Mouse (Mus musculus): ENCODE results near the gene Ddx21. TPM values are rescaled to one million over a fixed set of nuclear protein-coding genes. Genes with fewer than 3 reads are reported as not detected.

Gene Ddx21
- polyA plus RNA-seq, 1 experiment from 2014 or later, result 27.0 TPM

GRCm38 (mm10) chr10:62541499-62541898, 60.6 kb downstream of the Ddx21 start:
- Histone ChIP-seq H3K4me2 (replicated peaks; ENCODE audit: low read depth, low read length) (no peak overlapping the region), H3K36me3 (ENCODE audit: control insufficient read depth, insufficient read depth, low read length) (no peaks in the 10 kb centered on the region), H3K4me3 (ENCODE audit: low read depth, low read length) (no peak overlapping the region), H3K4me1 (ENCODE audit: control insufficient read depth, insufficient read depth, low read length) (no peaks in the 10 kb centered on the region), H3K27me3 (ENCODE audit: control insufficient read depth, insufficient read depth, low read length) (no peaks in the 10 kb centered on the region), H3K27ac (ENCODE audit: low read length) (no peak overlapping the region), H3K9me3 (ENCODE audit: control insufficient read depth, low read depth, low read length) (no peaks in the 10 kb centered on the region), H3K9ac (replicated peaks; ENCODE audit: low read depth, low read length) (no peak overlapping the region)
- WGBS, result 91% methylated on average over 12 of the region's 12 CpGs
- no peak for ATAC-seq (ENCODE audit: insufficient number of reproducible peaks, insufficient read depth, low FRiP score, low read depth)

GRCm38 (mm10) chr10:62540800-62541199, 61.3 kb downstream of the Ddx21 start:
- H3K36me3 ChIP-seq (ENCODE audit: control insufficient read depth, insufficient read depth, low read length), result no peaks in the 10 kb centered on the region
- H3K4me2 ChIP-seq (replicated peaks; ENCODE audit: low read depth, low read length), result no peak overlapping the region
- ATAC-seq (ENCODE audit: insufficient number of reproducible peaks, insufficient read depth, low FRiP score, low read depth), result no peak
- H3K27me3 ChIP-seq (ENCODE audit: control insufficient read depth, insufficient read depth, low read length), result no peaks in the 10 kb centered on the region
- no peaks in the 10 kb centered on the region for H3K9me3 ChIP-seq (ENCODE audit: control insufficient read depth, low read depth, low read length)
- H3K27ac ChIP-seq (ENCODE audit: low read length), result no peak overlapping the region
- WGBS, result 56% methylated on average over 3 of the region's 3 CpGs
- H3K9ac ChIP-seq (replicated peaks; ENCODE audit: low read depth, low read length), result no peak overlapping the region
- H3K4me3 ChIP-seq (ENCODE audit: low read depth, low read length), result no peak overlapping the region
- H3K4me1 ChIP-seq (ENCODE audit: control insufficient read depth, insufficient read depth, low read length), result no peaks in the 10 kb centered on the region

GRCm38 (mm10) chr10:62534509-62534908, 67.6 kb downstream of the Ddx21 start:
- no peak overlapping the region for H3K27ac ChIP-seq (ENCODE audit: low read length)
- no peaks in the 10 kb centered on the region for H3K9me3 ChIP-seq (ENCODE audit: control insufficient read depth, low read depth, low read length)
- no peaks in the 10 kb centered on the region for H3K36me3 ChIP-seq (ENCODE audit: control insufficient read depth, insufficient read depth, low read length)
- H3K9ac ChIP-seq (replicated peaks; ENCODE audit: low read depth, low read length), result no peak overlapping the region
- 77% methylated on average over 7 of the region's 7 CpGs for WGBS
- H3K4me2 ChIP-seq (replicated peaks; ENCODE audit: low read depth, low read length), result no peak overlapping the region
- no peak for ATAC-seq (ENCODE audit: insufficient number of reproducible peaks, insufficient read depth, low FRiP score, low read depth)
- no peaks in the 10 kb centered on the region for H3K4me1 ChIP-seq (ENCODE audit: control insufficient read depth, insufficient read depth, low read length)
- H3K27me3 ChIP-seq (ENCODE audit: control insufficient read depth, insufficient read depth, low read length), result no peaks in the 10 kb centered on the region
- no peak overlapping the region for H3K4me3 ChIP-seq (ENCODE audit: low read depth, low read length)

GRCm38 (mm10) chr10:62532832-62533231, 69.2 kb downstream of the Ddx21 start:
- no peak overlapping the region for H3K27ac ChIP-seq (ENCODE audit: low read length)
- H3K9me3 ChIP-seq (ENCODE audit: control insufficient read depth, low read depth, low read length), result no peaks in the 10 kb centered on the region
- H3K4me2 ChIP-seq (replicated peaks; ENCODE audit: low read depth, low read length), result no peak overlapping the region
- H3K4me1 ChIP-seq (ENCODE audit: control insufficient read depth, insufficient read depth, low read length), result no peaks in the 10 kb centered on the region
- H3K27me3 ChIP-seq (ENCODE audit: control insufficient read depth, insufficient read depth, low read length), result no peaks in the 10 kb centered on the region
- H3K36me3 ChIP-seq (ENCODE audit: control insufficient read depth, insufficient read depth, low read length), result no peaks in the 10 kb centered on the region
- 69% methylated on average over 2 of the region's 2 CpGs for WGBS
- no peak for ATAC-seq (ENCODE audit: insufficient number of reproducible peaks, insufficient read depth, low FRiP score, low read depth)
- no peak overlapping the region for H3K9ac ChIP-seq (replicated peaks; ENCODE audit: low read depth, low read length)
- H3K4me3 ChIP-seq (ENCODE audit: low read depth, low read length), result no peak overlapping the region

Other genes with a start within 250 kb of the Ddx21 start
- 19.4 and 23.6 TPM in 2 replicates for gene Hk1, start 222.4 kb downstream of the Ddx21 start, polyA plus RNA-seq (2014; fragmentation: Nextera tagmentation; extraction: Ambion mirVana)
- 2.0 and 2.2 TPM in 2 replicates for gene Hkdc1, start 179.8 kb downstream of the Ddx21 start, polyA plus RNA-seq (2014; fragmentation: Nextera tagmentation; extraction: Ambion mirVana)
- gene 4930507D05Rik, start 152.8 kb downstream of the Ddx21 start, polyA plus RNA-seq (2014; fragmentation: Nextera tagmentation; extraction: Ambion mirVana), result 0.71 and 0.90 TPM in 2 replicates
- 25.5 and 25.8 TPM in 2 replicates for gene Supv3l1, start 152.5 kb downstream of the Ddx21 start, polyA plus RNA-seq (2014; fragmentation: Nextera tagmentation; extraction: Ambion mirVana)
- gene Vps26a, start 115.5 kb downstream of the Ddx21 start, polyA plus RNA-seq (2014; fragmentation: Nextera tagmentation; extraction: Ambion mirVana), result 75.6 and 77.9 TPM in 2 replicates
- 8.3 and 8.7 TPM in 2 replicates for gene Srgn, start 74.8 kb downstream of the Ddx21 start, polyA plus RNA-seq (2014; fragmentation: Nextera tagmentation; extraction: Ambion mirVana)
- 38.7 and 41.6 TPM in 2 replicates for gene Kif1bp, start 23.8 kb downstream of the Ddx21 start, polyA plus RNA-seq (2014; fragmentation: Nextera tagmentation; extraction: Ambion mirVana)
- gene Ddx50, start 48.9 kb upstream of the Ddx21 start, polyA plus RNA-seq (2014; fragmentation: Nextera tagmentation; extraction: Ambion mirVana), result 147 and 148 TPM in 2 replicates
- gene Stox1, start 123.8 kb upstream of the Ddx21 start, polyA plus RNA-seq (2014; fragmentation: Nextera tagmentation; extraction: Ambion mirVana), result 1.3 and 1.5 TPM in 2 replicates
- 141 and 144 TPM in 2 replicates for gene Ccar1, start 190.0 kb upstream of the Ddx21 start, polyA plus RNA-seq (2014; fragmentation: Nextera tagmentation; extraction: Ambion mirVana)

Measured in stomach, embryonic 14.5 days (tissue).